Comparison of ENCODE assay signal across 9 mouse cellular contexts in the genomic region with DNA sequence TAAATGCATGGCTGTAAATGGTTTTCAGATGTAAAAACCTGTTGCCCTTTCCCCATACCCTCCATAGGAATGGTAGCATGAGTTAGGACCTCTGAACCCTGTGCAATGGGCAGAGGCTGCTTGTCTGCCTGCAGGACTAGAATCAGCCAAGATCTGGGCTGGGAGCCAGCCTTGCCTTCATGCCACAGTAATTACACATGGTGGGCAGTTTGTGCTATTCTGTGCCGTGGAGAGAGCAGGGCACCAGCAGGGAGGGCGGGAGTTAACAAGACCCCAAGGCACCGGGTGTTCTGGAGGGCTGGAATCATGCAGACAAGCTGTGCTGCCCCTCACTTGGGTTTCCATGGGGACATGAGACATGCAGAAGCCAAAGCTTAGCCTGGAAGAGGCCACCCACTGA. TPM values are rescaled to one million over a fixed set of nuclear protein-coding genes. Genes with fewer than 3 reads are reported as not detected.
DNase-seq lines count a peak whose midpoint lies in the region; ATAC-seq and TF ChIP-seq lines count a peak whose summit lies in the region.
"Had no signal": no experiment of that assay in that cellular context is flagged by ENCODE, and none has a peak within 500 bp of the region (broad histone marks: within the 10 kb centered on the region; RNA-seq: fewer than 3 reads in every experiment).

No protein-coding gene starts in this region.

- H3K4me1 ChIP-seq in hindbrain, embryonic 12.5 days, result peaks cover 58% of the 10 kb centered on the region
- H3K4me1 ChIP-seq in heart, adult 2 months (ENCODE audit: control insufficient read depth, insufficient read depth, low read length), result no peaks in the 10 kb centered on the region
- H3K4me1 ChIP-seq: stomach, embryonic 15.5 days had no signal

- H3K9ac ChIP-seq in hindbrain, embryonic 12.5 days, result no peak overlapping the region
- H3K9ac ChIP-seq in heart, adult 2 months (ENCODE audit: low read depth, low read length), result no peak overlapping the region
- H3K9ac ChIP-seq: lung, embryonic 14.5 days; stomach, embryonic 15.5 days had no signal

- no peaks in the 10 kb centered on the region for H3K27me3 ChIP-seq in hindbrain, embryonic 12.5 days
- H3K27me3 ChIP-seq in heart, adult 2 months (ENCODE audit: control insufficient read depth, insufficient read depth, low read length), result no peaks in the 10 kb centered on the region
- H3K27me3 ChIP-seq: stomach, embryonic 15.5 days had no signal

- TF ChIP-seq POLR2A in heart, adult 2 months (IDR thresholded peaks at IDR 0.05; ENCODE audit: insufficient read depth, low read depth, low read length), result no peak

- no peaks in the 10 kb centered on the region for H3K9me3 ChIP-seq in hindbrain, embryonic 12.5 days (replicated peaks)
- H3K9me3 ChIP-seq: stomach, embryonic 15.5 days had no signal

- H3K27ac ChIP-seq in hindbrain, embryonic 12.5 days, result peak overlapping the region; percentile 90
- no peak overlapping the region for H3K27ac ChIP-seq in heart, adult 2 months
- H3K27ac ChIP-seq: stomach, embryonic 15.5 days had no signal

- H3K36me3 ChIP-seq in hindbrain, embryonic 12.5 days, result no peaks in the 10 kb centered on the region
- H3K36me3 ChIP-seq in heart, adult 2 months (ENCODE audit: control insufficient read depth, insufficient read depth, low read length), result no peaks in the 10 kb centered on the region
- H3K36me3 ChIP-seq: stomach, embryonic 15.5 days had no signal

- H3K79me2 ChIP-seq in heart, adult 2 months (replicated peaks; ENCODE audit: control insufficient read depth, insufficient read depth, low read length), result no peaks in the 10 kb centered on the region

- ATAC-seq in hindbrain, embryonic 12.5 days (ENCODE audit: low FRiP score), result peak; percentile 41
- 0 out of 2 replicates have a peak, but pooled peaks have one; percentile 23 for ATAC-seq in megakaryocyte-erythroid progenitor cell, adult 5-6 weeks (replicated peaks; ENCODE audit: low FRiP score, low TSS enrichment, poor library complexity, severe bottlenecking)
- ATAC-seq in inflammation-experienced regulatory T-cells, adult 6 months, result no peak

- H3K4me2 ChIP-seq in hindbrain, embryonic 12.5 days (replicated peaks), result no peak overlapping the region
- H3K4me2 ChIP-seq: lung, embryonic 14.5 days; stomach, embryonic 15.5 days had no signal

- intact Hi-C loops in heart, adult 2 months (cut with DNase I), result no loop called here

- H3K4me3 ChIP-seq in hindbrain, embryonic 12.5 days, result no peak overlapping the region
- H3K4me3 ChIP-seq in heart, adult 2 months, result no peak overlapping the region
- H3K4me3 ChIP-seq: stomach, embryonic 15.5 days had no signal

- 31% methylated on average over 3 of the region's 3 CpGs for WGBS in hindbrain, embryonic 12.5 days
- 76% methylated on average over 3 of the region's 3 CpGs for WGBS in heart, adult 2 months

- TF ChIP-seq CTCF in heart, adult 2 months (IDR thresholded peaks at IDR 0.05), result no peak

- peak; percentile 45 for DNase-seq in adrenal gland, postnatal 14 days
- DNase-seq in cerebellum, adult 11-12 months, result peak; percentile 68
- no peak for DNase-seq in heart, adult 2 months
- no peak for DNase-seq in urinary bladder, postnatal 25 days (ENCODE audit: low spot score)
- DNase-seq: lung, embryonic 14.5 days had no signal

- no peak for TF ChIP-seq EP300 in heart, adult 2 months (IDR thresholded peaks at IDR 0.05; ENCODE audit: insufficient read depth, low read depth, low read length)

RNA-seq across cellular contexts. Expression of a gene that starts 30.1 kb away (rescaled TPM):
- 48.0 and 50.6 TPM in 2 replicates for total RNA-seq in adrenal gland, postnatal 14 days (2021)
- 15.1 and 17.6 TPM in 2 replicates for polyA plus RNA-seq in hindbrain, embryonic 12.5 days (2016; fragmentation: Nextera tagmentation; extraction: Ambion mirVana)
- total RNA-seq in megakaryocyte-erythroid progenitor cell, adult 5-6 weeks (2014; fragmentation: Nextera tagmentation), result 9.8 and 14.7 TPM in 2 replicates
- total RNA-seq in megakaryocyte-erythroid progenitor cell, adult 5-6 weeks (2017), result 5.8 and 9.5 TPM in 2 replicates
- total RNA-seq in heart, adult 2 months (2021), result 10 to 100 TPM; 25.1 to 29.6 TPM
- 25.6 and 33.6 TPM in 2 replicates for polyA plus RNA-seq in heart, adult 2 months (2012; rRNA removed)
- 10 to 100 TPM in 1 of 3 experiments, 1 to 10 TPM in 2; 7.8 to 10.1 (median 9.2) TPM for polyA plus RNA-seq in inflammation-experienced regulatory T-cells, adult 6 months (2017; shearing (Covaris generic))

RNA-seq across cellular contexts. Expression of a gene that starts 42.4 kb away (rescaled TPM):
- 0.19 and 0.41 TPM in 2 replicates for total RNA-seq in adrenal gland, postnatal 14 days (2021)
- 1.9 and 6.1 TPM in 2 replicates for polyA plus RNA-seq in hindbrain, embryonic 12.5 days (2016; fragmentation: Nextera tagmentation; extraction: Ambion mirVana)
- total RNA-seq in megakaryocyte-erythroid progenitor cell, adult 5-6 weeks (2014; fragmentation: Nextera tagmentation), result not detected in 2 replicates
- not detected in 2 replicates for total RNA-seq in megakaryocyte-erythroid progenitor cell, adult 5-6 weeks (2017)
- total RNA-seq in heart, adult 2 months (2021), result not detected
- polyA plus RNA-seq in heart, adult 2 months (2012; rRNA removed), result not detected in 2 replicates
- polyA plus RNA-seq in inflammation-experienced regulatory T-cells, adult 6 months (2017; shearing (Covaris generic)), result under 1 TPM in 2 of 3 experiments, not detected in 1; 0.67 to 0.81 TPM
- polyA plus RNA-seq: lung, embryonic 14.5 days had no signal

Comparison
In these comparisons a context has a peak if more than half of its experiments do, and no peak if none do; other contexts are left out.
1. DNase-seq: peak in adrenal gland, postnatal 14 days (single experiment) and cerebellum, adult 11-12 months (single experiment); none in heart, adult 2 months (0 of 2) and urinary bladder, postnatal 25 days (single experiment).